Mouse (Mus musculus) lung, embryonic 14.5 days (tissue): ENCODE results near the gene Tmub2. TPM values are rescaled to one million over a fixed set of nuclear protein-coding genes. Genes with fewer than 3 reads are reported as not detected.

Experiments used
- ATAC-seq: fragments of 200-750 bp; cut with Nextera tagmentation; 2 replicates; pipeline ENCODE4 v1.8.0; 2017; ENCODE audit warnings: mild to moderate bottlenecking, moderate TSS enrichment, moderate library complexity; ENCODE audit not compliant: insufficient read depth
- DNase-seq: peaks from one replicate; pipeline ENCODE4 v3.0.0-alpha.2; 2015
- H3K27ac ChIP-seq: fragments of 300-500 bp; sonication (generic); 2 replicates; pipeline ENCODE4 v1.5.1; 2014; ENCODE audit warnings: low read depth, mild to moderate bottlenecking, moderate library complexity
- H3K27me3 ChIP-seq: fragments of 300-500 bp; sonication (generic); 2 replicates; pipeline ENCODE4 v1.6.1; 2014; ENCODE audit warnings: low read length, control low read depth; ENCODE audit not compliant: insufficient read depth
- H3K36me3 ChIP-seq: fragments of 300-500 bp; sonication (generic); 2 replicates; pipeline ENCODE4 v1.6.1; 2014; ENCODE audit warnings: control low read depth; ENCODE audit not compliant: insufficient read depth
- H3K4me1 ChIP-seq: fragments of 300-500 bp; sonication (generic); 2 replicates; pipeline ENCODE4 v1.6.1; 2014; ENCODE audit warnings: antibody characterized with exemption, control low read depth; ENCODE audit not compliant: insufficient read depth
- H3K4me2 ChIP-seq: fragments of 300-500 bp; sonication (generic); 2 replicates; pipeline ENCODE4 v1.6.1; 2014; ENCODE audit warnings: mild to moderate bottlenecking
- H3K4me3 ChIP-seq: fragments of 300-500 bp; sonication (generic); 2 replicates; pipeline ENCODE4 v1.5.1; 2014; ENCODE audit warnings: low read depth, low read length
- H3K9ac ChIP-seq: fragments of 300-500 bp; sonication (generic); 2 replicates; pipeline ENCODE4 v1.6.1; 2014
- H3K9me3 ChIP-seq: fragments of 300-500 bp; sonication (generic); 2 replicates; pipeline ENCODE4 v1.6.1; 2016; ENCODE audit warnings: low read depth, low read length, control low read depth
- CTCF ChIP-seq: IDR thresholded peaks from 2 replicates; pipeline ENCODE4 v1.5.1; 2016; ENCODE audit warnings: antibody characterized with exemption, low read depth
- WGBS: fragments of 180-500 bp; shearing (Covaris S2); extraction: QIAGEN DNeasy Blood & Tissue Kit; methylation state at CpG from one replicate; pipeline ENCODE4 v1.1.7; 2014; 5-methylcytosine and 5-hydroxymethylcytosine counted together
- polyA plus RNA-seq: library from polyadenylated mRNA; unstranded; fragments of >200 nt; fragmentation: Nextera tagmentation; extraction: Ambion mirVana; gene quantifications from 2 replicates; pipeline ENCODE4 v1.2.1, GENCODE M21; 2014

The Tmub2 gene
- polyA plus RNA-seq, 1 experiment from 2014 or later, result 49.9 TPM

GRCm38 (mm10) chr11:102295598-102296471 is 11.1 kb downstream of the Tmub2 start:
- Histone ChIP-seq H3K27me3 (no peaks in the 10 kb centered on the region), H3K4me3 (peak overlapping the region; percentile 90), H3K4me2 (peak overlapping the region; percentile 92), H3K36me3 (peaks cover 39% of the 10 kb centered on the region), H3K4me1 (peaks cover 7% of the 10 kb centered on the region), H3K9ac (peak overlapping the region; percentile 85), H3K9me3 (no peaks in the 10 kb centered on the region), H3K27ac (peak overlapping the region; percentile 99)
- TF ChIP-seq CTCF, result no peak
- ATAC-seq (peak; percentile 31), DNase-seq (peak; percentile 79)
- WGBS, result under 1% methylated on average over 47 of the region's 73 CpGs

GRCm38 (mm10) chr11:102296491-102297472 is 12.1 kb downstream of the Tmub2 start, which contains the start of gene Atxn7l3:
Gene Atxn7l3 (minus strand): TSS chr11:102296631.
- under 1% methylated on average over 90 of the region's 125 CpGs for WGBS
- peak within 1 kb of the TSS; percentile 92 for H3K4me2 ChIP-seq
- H3K27me3 ChIP-seq, result no peaks in the 10 kb centered on the region
- TF ChIP-seq CTCF, result no peak
- peaks cover 7% of the 10 kb centered on the region for H3K4me1 ChIP-seq
- peak within 1 kb of the TSS; percentile 90 for H3K4me3 ChIP-seq
- peaks cover 29% of the 10 kb centered on the region for H3K36me3 ChIP-seq
- peak within 1 kb of the TSS; percentile 85 for H3K9ac ChIP-seq
- no peaks in the 10 kb centered on the region for H3K9me3 ChIP-seq
- DNase-seq (peak; percentile 99), ATAC-seq (peak; percentile 93)
- H3K27ac ChIP-seq, result peak within 1 kb of the TSS; percentile 99

DNA sequence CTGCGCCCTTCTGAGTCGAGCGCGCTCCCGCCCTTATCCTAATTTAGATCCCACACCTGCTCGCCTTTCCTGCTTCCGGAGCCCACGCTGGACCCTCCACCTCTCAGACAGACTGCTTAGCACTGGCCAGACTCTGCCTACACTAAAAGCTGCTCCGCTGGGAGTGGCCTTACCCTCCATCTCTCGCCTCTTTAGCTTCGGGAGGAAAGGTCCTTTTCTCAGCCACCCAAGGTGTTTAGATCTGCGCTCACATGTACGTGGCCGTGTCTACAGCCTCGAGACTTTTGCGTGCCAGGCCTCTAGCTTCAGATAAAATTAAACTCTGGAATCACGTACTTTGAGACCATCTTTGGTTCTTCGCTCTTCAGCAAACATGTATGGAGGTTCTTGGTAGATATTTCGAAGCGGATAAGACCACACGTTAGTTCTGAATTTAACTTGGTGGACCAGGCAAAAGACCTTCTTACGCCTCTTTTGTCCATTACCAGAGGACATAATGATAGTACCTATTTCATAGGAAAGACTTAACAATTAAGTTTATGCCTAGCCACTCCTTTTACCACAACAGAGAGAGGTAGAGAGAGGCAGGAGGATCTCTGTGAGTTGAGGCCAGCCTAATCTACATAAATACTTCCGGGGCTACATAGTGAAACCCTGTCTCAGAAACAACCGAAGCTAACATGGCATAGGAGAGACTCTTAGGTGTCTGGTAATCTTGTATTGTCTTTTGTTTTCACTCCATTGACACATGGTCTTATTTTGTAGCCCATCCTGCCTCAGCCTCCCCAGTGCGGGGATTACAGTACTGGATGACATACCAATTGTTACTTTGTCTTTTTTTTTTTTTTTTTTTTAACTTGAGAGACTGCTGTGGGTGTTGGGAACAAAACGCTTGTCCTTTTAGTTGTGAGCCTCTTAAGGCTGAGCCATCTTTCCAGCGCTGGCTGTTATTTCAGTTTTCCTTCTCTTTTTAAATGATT is 13.1 kb downstream of the Tmub2 start:
- DNase-seq, result no peak
- H3K27me3 ChIP-seq, result no peaks in the 10 kb centered on the region
- WGBS, result 22% methylated on average over 27 of the region's 27 CpGs
- no peak for TF ChIP-seq CTCF
- H3K9ac ChIP-seq, result peak overlapping the region; percentile 64
- ATAC-seq, result peak; percentile 41; the same call in 1 of the 2 replicates
- H3K4me1 ChIP-seq, result peaks cover 7% of the 10 kb centered on the region
- H3K4me2 ChIP-seq, result peak overlapping the region; percentile 92
- peaks cover 18% of the 10 kb centered on the region for H3K36me3 ChIP-seq
- peak overlapping the region; percentile 90 for H3K4me3 ChIP-seq
- peak overlapping the region; percentile 99 for H3K27ac ChIP-seq
- no peaks in the 10 kb centered on the region for H3K9me3 ChIP-seq

GRCm38 (mm10) chr11:102299839-102300238 is 15.1 kb downstream of the Tmub2 start:
- no peak overlapping the region for H3K9ac ChIP-seq
- no peak overlapping the region for H3K4me3 ChIP-seq
- peak; percentile 73 for TF ChIP-seq CTCF
- H3K27ac ChIP-seq, result no peak overlapping the region
- H3K4me2 ChIP-seq, result no peak overlapping the region
- ATAC-seq (no peak), DNase-seq (peak; percentile 84)
- H3K27me3 ChIP-seq, result no peaks in the 10 kb centered on the region
- peaks cover 3% of the 10 kb centered on the region for H3K4me1 ChIP-seq
- H3K36me3 ChIP-seq, result no peaks in the 10 kb centered on the region
- WGBS, result 7% methylated on average over 1 of the region's 1 CpGs
- no peaks in the 10 kb centered on the region for H3K9me3 ChIP-seq

- no peak overlapping the region for H3K4me2 ChIP-seq
- no peak for ATAC-seq
- WGBS, result 36% methylated on average over 2 of the region's 2 CpGs
- no peak overlapping the region for H3K4me3 ChIP-seq
- H3K27me3 ChIP-seq, result no peaks in the 10 kb centered on the region
- no peak for DNase-seq
- no peak for TF ChIP-seq CTCF
- H3K4me1 ChIP-seq, result no peaks in the 10 kb centered on the region
- peaks cover 30% of the 10 kb centered on the region for H3K36me3 ChIP-seq
- no peaks in the 10 kb centered on the region for H3K9me3 ChIP-seq
- H3K27ac ChIP-seq, result no peak overlapping the region
- no peak overlapping the region for H3K9ac ChIP-seq
Measured at GRCm38 (mm10) chr11:102304141-102304540, 19.4 kb downstream of the Tmub2 start.

GRCm38 (mm10) chr11:102305359-102305758 is 20.6 kb downstream of the Tmub2 start:
- Histone ChIP-seq H3K9ac (no peak overlapping the region), H3K27ac (no peak overlapping the region), H3K4me1 (0 out of 2 replicates have a peak, but pooled peaks cover 5% of the 10 kb centered on the region), H3K27me3 (no peaks in the 10 kb centered on the region), H3K9me3 (no peaks in the 10 kb centered on the region), H3K4me3 (no peak overlapping the region), H3K4me2 (no peak overlapping the region), H3K36me3 (peaks cover 40% of the 10 kb centered on the region)
- DNase-seq (no peak), ATAC-seq (no peak)
- 60% methylated on average over 3 of the region's 3 CpGs for WGBS
- no peak for TF ChIP-seq CTCF
